Mouse (Mus musculus) neural tube, embryonic 13.5 days (tissue): ENCODE measurements around the gene Fnip2. TPM values are rescaled to one million over a fixed set of nuclear protein-coding genes. Genes with fewer than 3 reads are reported as not detected.

Source experiments
- ATAC-seq: fragments of 200-750 bp; cut with Nextera tagmentation; 2 replicates; pipeline ENCODE4 v1.8.0; 2017; ENCODE audit warnings: low read depth, mild to moderate bottlenecking, moderate TSS enrichment, moderate library complexity
- H3K27ac ChIP-seq: fragments of 300-500 bp; sonication (generic); replicated peaks from 2 replicates; pipeline ENCODE4 v1.5.1; 2015; ENCODE audit warnings: moderate library complexity, mild to moderate bottlenecking, inconsistent platforms
- H3K27me3 ChIP-seq: fragments of 300-500 bp; sonication (generic); 2 replicates; pipeline ENCODE4 v1.6.1; 2015; ENCODE audit warnings: mild to moderate bottlenecking, inconsistent platforms
- H3K36me3 ChIP-seq: fragments of 300-500 bp; sonication (generic); 2 replicates; pipeline ENCODE4 v1.6.1; 2015; ENCODE audit warnings: mild to moderate bottlenecking, inconsistent platforms
- H3K4me1 ChIP-seq: fragments of 300-500 bp; sonication (generic); replicated peaks from 2 replicates; pipeline ENCODE4 v1.6.1; 2015; ENCODE audit warnings: inconsistent platforms
- H3K4me2 ChIP-seq: fragments of 300-500 bp; sonication (generic); 2 replicates; pipeline ENCODE4 v1.6.1; 2015; ENCODE audit warnings: inconsistent platforms, mild to moderate bottlenecking, moderate library complexity
- H3K4me3 ChIP-seq: fragments of 300-500 bp; sonication (generic); 2 replicates; pipeline ENCODE4 v1.5.1; 2015; ENCODE audit warnings: mild to moderate bottlenecking, inconsistent platforms
- H3K9ac ChIP-seq: fragments of 300-500 bp; sonication (generic); 2 replicates; pipeline ENCODE4 v1.6.1; 2015; ENCODE audit warnings: moderate library complexity, mild to moderate bottlenecking, inconsistent platforms
- H3K9me3 ChIP-seq: fragments of 300-500 bp; sonication (generic); 2 replicates; pipeline ENCODE4 v1.6.1; 2016; ENCODE audit warnings: inconsistent platforms
- WGBS: fragments of 180-500 bp; shearing (Covaris S2); methylation state at CpG from one replicate; pipeline ENCODE4 v1.1.7; 2015; 5-methylcytosine and 5-hydroxymethylcytosine counted together
- polyA plus RNA-seq: library from polyadenylated mRNA; unstranded; fragments of >200 nt; fragmentation: Nextera tagmentation; extraction: Ambion mirVana; gene quantifications from 2 replicates; pipeline ENCODE4 v1.2.1, GENCODE M21; 2015

Fnip2 gene
- polyA plus RNA-seq, result 5.9 and 7.0 TPM in 2 replicates

- Histone ChIP-seq H3K9ac (peak within 1 kb of the TSS; percentile 93), H3K36me3 (no peaks in the 10 kb centered on the region), H3K4me2 (peak within 1 kb of the TSS; percentile 90), H3K27ac (peak within 1 kb of the TSS; percentile 87), H3K27me3 (no peaks in the 10 kb centered on the region), H3K4me1 (peaks cover 21% of the 10 kb centered on the region), H3K4me3 (peak within 1 kb of the TSS; percentile 89), H3K9me3 (no peaks in the 10 kb centered on the region)
- peak; percentile 97 for ATAC-seq
- WGBS, result 1% methylated on average over 38 of the region's 55 CpGs
Observed at GRCm38 (mm10) chr3:79567703-79568362, at the start of gene Fnip2. Fnip2 (minus strand) TSS chr3:79567796.

- Histone ChIP-seq H3K4me3 (no peak overlapping the region), H3K36me3 (peaks cover 63% of the 10 kb centered on the region), H3K4me2 (no peak overlapping the region), H3K27ac (no peak overlapping the region), H3K4me1 (no peaks in the 10 kb centered on the region), H3K27me3 (no peaks in the 10 kb centered on the region), H3K9ac (no peak overlapping the region), H3K9me3 (no peaks in the 10 kb centered on the region)
- 94% methylated on average over 2 of the region's 2 CpGs for WGBS
- ATAC-seq, result no peak
Observed at GRCm38 (mm10) chr3:79609886-79610285, 42.3 kb upstream of the Fnip2 start.

GRCm38 (mm10) chr3:79595468-79595867 is 27.9 kb upstream of the Fnip2 start:
- 95% methylated on average over 7 of the region's 7 CpGs for WGBS
- no peak for ATAC-seq
- H3K27me3 ChIP-seq, result no peaks in the 10 kb centered on the region
- no peak overlapping the region for H3K4me3 ChIP-seq
- H3K9ac ChIP-seq, result no peak overlapping the region
- peaks cover 58% of the 10 kb centered on the region for H3K36me3 ChIP-seq
- H3K4me1 ChIP-seq, result peaks cover 19% of the 10 kb centered on the region
- H3K9me3 ChIP-seq, result no peaks in the 10 kb centered on the region
- H3K27ac ChIP-seq, result no peak overlapping the region
- H3K4me2 ChIP-seq, result no peak overlapping the region

- H3K36me3 ChIP-seq, result peaks cover 29% of the 10 kb centered on the region
- peak overlapping the region; percentile 85 for H3K9ac ChIP-seq
- ATAC-seq, result peak; percentile 14; the same call in 1 of the 2 replicates
- 6% methylated on average over 15 of the region's 15 CpGs for WGBS
- H3K4me2 ChIP-seq, result peak overlapping the region; percentile 90
- H3K4me1 ChIP-seq, result peaks cover 19% of the 10 kb centered on the region
- H3K27me3 ChIP-seq, result no peaks in the 10 kb centered on the region
- H3K27ac ChIP-seq, result peak overlapping the region; percentile 82
- H3K9me3 ChIP-seq, result no peaks in the 10 kb centered on the region
- peak overlapping the region; percentile 92 for H3K4me3 ChIP-seq
Observed at GRCm38 (mm10) chr3:79591793-79592471, 24.3 kb upstream of the Fnip2 start.

GRCm38 (mm10) chr3:79590863-79591792 is 23.5 kb upstream of the Fnip2 start, which contains the start of gene Ppid:
Ppid (plus strand) TSS chr3:79591342.
- peak; percentile 90 for ATAC-seq
- peak within 1 kb of the TSS; percentile 85 for H3K9ac ChIP-seq
- no peaks in the 10 kb centered on the region for H3K27me3 ChIP-seq
- peak within 1 kb of the TSS; percentile 82 for H3K27ac ChIP-seq
- H3K36me3 ChIP-seq, result peaks cover 22% of the 10 kb centered on the region
- peak within 1 kb of the TSS; percentile 92 for H3K4me3 ChIP-seq
- no peaks in the 10 kb centered on the region for H3K9me3 ChIP-seq
- H3K4me2 ChIP-seq, result peak within 1 kb of the TSS; percentile 90
- H3K4me1 ChIP-seq, result peaks cover 19% of the 10 kb centered on the region
- WGBS, result 3% methylated on average over 63 of the region's 63 CpGs

GRCm38 (mm10) chr3:79589671-79590070 is 22.1 kb upstream of the Fnip2 start:
- Histone ChIP-seq H3K9me3 (no peaks in the 10 kb centered on the region), H3K27ac (no peak overlapping the region)

GRCm38 (mm10) chr3:79586804-79587203 is 19.2 kb upstream of the Fnip2 start:
- no peak overlapping the region for H3K27ac ChIP-seq

More at GRCm38 (mm10) chr3:79589671-79590070, 22.1 kb upstream of the Fnip2 start:
- H3K36me3 ChIP-seq, result peaks cover 8% of the 10 kb centered on the region
- ATAC-seq, result no peak
- H3K4me2 ChIP-seq, result no peak overlapping the region
- no peaks in the 10 kb centered on the region for H3K27me3 ChIP-seq
- WGBS, result 83% methylated on average over 2 of the region's 2 CpGs
- H3K4me3 ChIP-seq, result no peak overlapping the region
- no peak overlapping the region for H3K9ac ChIP-seq
- H3K4me1 ChIP-seq, result peaks cover 19% of the 10 kb centered on the region

GRCm38 (mm10) chr3:79579891-79580575 is 12.4 kb upstream of the Fnip2 start:
- peaks cover 13% of the 10 kb centered on the region; the same call in 1 of the 2 replicates for H3K4me1 ChIP-seq
- no peak overlapping the region for H3K4me2 ChIP-seq
- no peak overlapping the region for H3K27ac ChIP-seq
- no peaks in the 10 kb centered on the region for H3K27me3 ChIP-seq
- no peak overlapping the region for H3K9ac ChIP-seq
- WGBS, result 87% methylated on average over 5 of the region's 5 CpGs
- no peak for ATAC-seq
- H3K4me3 ChIP-seq, result no peak overlapping the region
- no peaks in the 10 kb centered on the region for H3K36me3 ChIP-seq
- no peaks in the 10 kb centered on the region for H3K9me3 ChIP-seq

More at GRCm38 (mm10) chr3:79586804-79587203, 19.2 kb upstream of the Fnip2 start:
- Histone ChIP-seq H3K9ac (no peak overlapping the region), H3K4me3 (no peak overlapping the region), H3K4me2 (no peak overlapping the region), H3K9me3 (no peaks in the 10 kb centered on the region), H3K27me3 (no peaks in the 10 kb centered on the region), H3K36me3 (no peaks in the 10 kb centered on the region), H3K4me1 (peaks cover 5% of the 10 kb centered on the region)
- peak; percentile 73 for ATAC-seq
- WGBS, result 7% methylated on average over 6 of the region's 6 CpGs

- Histone ChIP-seq H3K9ac (no peak overlapping the region), H3K4me2 (no peak overlapping the region), H3K4me3 (no peak overlapping the region), H3K4me1 (peaks cover 13% of the 10 kb centered on the region; the same call in 1 of the 2 replicates), H3K36me3 (no peaks in the 10 kb centered on the region), H3K27me3 (no peaks in the 10 kb centered on the region), H3K9me3 (no peaks in the 10 kb centered on the region), H3K27ac (no peak overlapping the region)
- 83% methylated on average over 6 of the region's 6 CpGs for WGBS
- ATAC-seq, result no peak
Observed at GRCm38 (mm10) chr3:79578164-79578563, 10.6 kb upstream of the Fnip2 start.

- no peaks in the 10 kb centered on the region for H3K36me3 ChIP-seq
- no peak overlapping the region for H3K4me2 ChIP-seq
- H3K4me3 ChIP-seq, result no peak overlapping the region
- WGBS, result 91% methylated on average over 6 of the region's 6 CpGs
- no peaks in the 10 kb centered on the region for H3K9me3 ChIP-seq
- ATAC-seq, result no peak
- peaks cover 13% of the 10 kb centered on the region; the same call in 1 of the 2 replicates for H3K4me1 ChIP-seq
- no peak overlapping the region for H3K27ac ChIP-seq
- H3K27me3 ChIP-seq, result no peaks in the 10 kb centered on the region
- no peak overlapping the region for H3K9ac ChIP-seq
Observed at GRCm38 (mm10) chr3:79577606-79578005, 10.0 kb upstream of the Fnip2 start.

- Histone ChIP-seq H3K27ac (0 out of 2 replicates have a peak overlapping the region, but pooled peaks have one; percentile 64), H3K4me2 (no peak overlapping the region), H3K27me3 (no peaks in the 10 kb centered on the region), H3K4me1 (peaks cover 13% of the 10 kb centered on the region; the same call in 1 of the 2 replicates), H3K4me3 (no peak overlapping the region), H3K36me3 (no peaks in the 10 kb centered on the region), H3K9me3 (no peaks in the 10 kb centered on the region), H3K9ac (no peak overlapping the region)
- WGBS, result 36% methylated on average over 5 of the region's 5 CpGs
- peak; percentile 49; the same call in 1 of the 2 replicates for ATAC-seq
Observed at GRCm38 (mm10) chr3:79576865-79577264, 9.3 kb upstream of the Fnip2 start.
